Mouse (Mus musculus): ENCODE results near the gene Mtfr1l.
A peak's percentile ranks its signal among the peaks of the same experiment; 100 is the strongest.

Gene Mtfr1l

GRCm38 (mm10) chr4:134485151-134485900 lies 49.9 kb downstream of the Mtfr1l start:
- DNase-seq = peak; percentile 74

- peak; percentile 77 for DNase-seq
Observed at GRCm38 (mm10) chr4:134484231-134484630, 51.0 kb downstream of the Mtfr1l start.

GRCm38 (mm10) chr4:134483696-134484095 lies 51.5 kb downstream of the Mtfr1l start:
- peak; percentile 96 for DNase-seq

- peak; percentile 61 for DNase-seq
Observed at GRCm38 (mm10) chr4:134483078-134483688, 52.0 kb downstream of the Mtfr1l start.

- peak; percentile 63 for DNase-seq
Observed at GRCm38 (mm10) chr4:134482442-134482841, 52.7 kb downstream of the Mtfr1l start.

GRCm38 (mm10) chr4:134481270-134481669 lies 53.9 kb downstream of the Mtfr1l start:
- no peak for DNase-seq

GRCm38 (mm10) chr4:134480864-134481263 lies 54.3 kb downstream of the Mtfr1l start:
- peak; percentile 84 for DNase-seq

GRCm38 (mm10) chr4:134479839-134480238 lies 55.3 kb downstream of the Mtfr1l start:
- DNase-seq = no peak

- peak; percentile 94 for DNase-seq
Observed at GRCm38 (mm10) chr4:134478031-134478430, 57.2 kb downstream of the Mtfr1l start.

- peak; percentile 77 for DNase-seq
Observed at GRCm38 (mm10) chr4:134476899-134477298, 58.3 kb downstream of the Mtfr1l start.

All from cerebellum, adult 9-11 months (tissue).